Mouse (Mus musculus): ENCODE data around the gene Zmiz1.

GRCm38 (mm10) chr14:25620766-25621165 lies 161.8 kb downstream of the Zmiz1 start:
- TF ChIP-seq CTCF (IDR thresholded peaks at IDR 0.05; ENCODE audit: low read depth, low read length) = no peak
- TF ChIP-seq POLR2A (IDR thresholded peaks at IDR 0.05; ENCODE audit: borderline replicate concordance, low read depth, low read length) = no peak

All from bone marrow macrophage, adult 2 months (primary cell).